Mouse (Mus musculus): Measurements from ENCODE around the gene Rbfox1.

Rbfox1 gene

GRCm38 (mm10) chr16:7360706-7361105 is 1475.6 kb downstream of the Rbfox1 start:
- peak in 1 of 2 experiments; percentile 39 for DNase-seq (ENCODE audit: low spot score in 2 of 2)

- DNase-seq (ENCODE audit: low spot score in 2 of 2): no peak
Measured at GRCm38 (mm10) chr16:7365878-7366277, 1480.7 kb downstream of the Rbfox1 start.

GRCm38 (mm10) chr16:7374146-7374545 is 1489.0 kb downstream of the Rbfox1 start:
- no peak for DNase-seq (ENCODE audit: low spot score in 2 of 2)

- DNase-seq (ENCODE audit: low spot score in 2 of 2): no peak
Measured at GRCm38 (mm10) chr16:7374674-7375073, 1489.5 kb downstream of the Rbfox1 start.

- no peak for DNase-seq (ENCODE audit: low spot score in 2 of 2)
Measured at GRCm38 (mm10) chr16:7396101-7396500, 1510.9 kb downstream of the Rbfox1 start.

GRCm38 (mm10) chr16:7404766-7405492 is 1519.8 kb downstream of the Rbfox1 start:
- no peak for DNase-seq (ENCODE audit: low spot score in 2 of 2)

- DNase-seq (ENCODE audit: low spot score in 2 of 2): no peak
Measured at GRCm38 (mm10) chr16:7407862-7408640, 1522.9 kb downstream of the Rbfox1 start.

- DNase-seq (ENCODE audit: low spot score in 2 of 2): peak; percentile 50 to 51
Measured at GRCm38 (mm10) chr16:7419655-7420281, 1534.6 kb downstream of the Rbfox1 start.

- no peak for DNase-seq (ENCODE audit: low spot score in 2 of 2)
Measured at GRCm38 (mm10) chr16:7425386-7426089, 1540.4 kb downstream of the Rbfox1 start.

- DNase-seq (ENCODE audit: low spot score in 2 of 2): no peak
Measured at GRCm38 (mm10) chr16:7433296-7433695, 1548.1 kb downstream of the Rbfox1 start.

GRCm38 (mm10) chr16:7446791-7447290 is 1561.7 kb downstream of the Rbfox1 start:
- no peak for DNase-seq (ENCODE audit: low spot score in 2 of 2)

GRCm38 (mm10) chr16:7447718-7448649 is 1562.8 kb downstream of the Rbfox1 start:
- no peak for DNase-seq (ENCODE audit: low spot score in 2 of 2)

GRCm38 (mm10) chr16:7451193-7451592 is 1566.0 kb downstream of the Rbfox1 start:
- no peak for DNase-seq (ENCODE audit: low spot score in 2 of 2)

- DNase-seq (ENCODE audit: low spot score in 2 of 2): no peak
Measured at GRCm38 (mm10) chr16:7457571-7457970, 1572.4 kb downstream of the Rbfox1 start.
